Mouse (Mus musculus) lung, postnatal 25 days (tissue): ENCODE results near the gene Pitpnm1.

Experiments used
- DNase-seq: peaks from one replicate; pipeline ENCODE4 v3.0.0; 2022; ENCODE audit warnings: low spot score

Pitpnm1 gene

DNA sequence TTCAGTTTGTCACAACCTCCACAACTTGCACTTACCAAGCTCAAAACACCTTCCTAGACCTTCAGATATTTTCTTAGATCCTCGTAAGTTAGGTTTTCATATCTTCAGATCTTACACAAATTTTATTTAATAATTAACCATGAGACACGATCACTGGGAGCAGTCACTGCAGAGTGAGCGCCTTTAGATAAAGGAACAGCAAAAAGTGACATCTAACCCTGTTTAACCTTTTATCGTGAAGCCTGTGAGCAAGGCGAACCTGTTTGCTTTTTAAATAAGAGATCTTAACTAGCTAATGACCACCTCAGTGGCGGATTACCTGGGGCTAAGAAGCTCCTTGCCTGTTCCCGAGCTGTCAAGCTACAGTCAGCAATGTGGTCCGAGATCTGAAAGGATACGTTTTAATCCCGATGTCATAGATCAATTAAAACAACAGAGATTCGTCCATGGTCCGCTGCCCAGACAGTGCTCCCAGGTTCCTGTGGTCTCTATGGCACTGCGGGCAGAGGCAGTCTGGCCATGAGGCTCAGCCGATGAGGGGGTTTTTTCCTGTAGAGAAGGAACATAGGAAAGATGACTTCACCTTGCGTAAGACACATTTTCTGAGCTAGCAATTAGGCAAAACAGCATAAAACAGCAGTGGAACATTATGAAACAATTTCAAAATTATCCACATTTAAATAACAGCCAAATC, 30.9 kb upstream of the Pitpnm1 start:
- no peak for DNase-seq

DNA sequence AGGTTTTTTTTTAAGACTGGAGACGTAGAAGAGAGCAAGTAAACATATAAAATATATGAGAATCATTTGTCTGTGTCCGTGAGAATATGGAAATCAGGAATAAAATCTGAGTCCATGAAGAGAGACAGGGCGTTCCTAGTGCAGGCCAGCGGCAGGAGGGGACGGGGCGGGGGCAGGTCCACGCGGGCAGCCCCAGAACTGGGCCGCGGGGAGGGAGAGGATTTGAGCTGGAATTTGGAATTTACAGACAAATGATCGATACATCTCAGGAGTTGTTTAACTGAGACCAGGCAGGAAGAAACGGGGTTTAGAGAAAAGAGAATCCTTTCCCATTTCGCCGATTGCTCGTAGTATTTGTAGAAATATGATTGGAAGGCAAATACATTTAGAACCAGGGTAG, 29.5 kb upstream of the Pitpnm1 start:
- DNase-seq: no peak

DNA sequence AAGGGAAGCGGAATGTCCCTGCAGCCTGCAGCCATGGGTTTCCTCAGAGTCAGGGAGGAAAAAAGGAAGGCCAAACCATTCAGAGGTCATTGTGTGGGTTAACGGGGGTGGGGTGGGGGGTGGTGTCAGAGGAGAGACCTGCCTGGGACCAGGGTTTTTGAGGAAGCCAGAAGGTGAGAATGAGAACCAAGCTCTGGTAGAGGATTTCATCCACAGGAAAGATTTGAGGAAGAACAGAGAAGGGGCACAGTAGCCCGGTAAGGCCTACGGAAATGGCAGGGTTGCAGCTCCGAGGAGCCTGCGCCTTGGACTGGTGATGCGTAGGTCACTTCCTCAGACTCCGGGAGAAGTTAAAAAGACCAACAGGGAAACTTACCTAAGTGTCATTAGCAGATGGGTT, 29.0 kb upstream of the Pitpnm1 start:
- no peak for DNase-seq

DNA sequence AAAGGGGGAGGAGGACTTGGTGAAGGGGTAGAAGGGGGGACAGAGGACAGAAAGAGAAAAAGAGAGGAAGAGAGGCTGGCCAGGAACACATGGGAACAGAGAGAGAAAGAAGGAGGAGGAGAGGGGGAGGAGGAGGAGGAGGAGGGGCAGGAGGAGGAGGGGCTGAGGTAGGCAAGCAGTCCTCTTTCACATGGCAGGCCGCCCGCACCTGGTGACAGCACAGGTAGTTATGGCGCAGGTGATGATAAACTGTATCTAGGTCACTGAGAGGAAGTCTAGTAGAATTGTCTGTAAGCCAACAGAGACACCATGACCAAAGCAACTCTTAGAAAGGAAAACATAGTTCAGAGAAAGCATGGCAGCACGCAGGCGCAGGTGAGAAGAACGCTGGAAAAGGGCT, 28.4 kb upstream of the Pitpnm1 start:
- no peak for DNase-seq

DNA sequence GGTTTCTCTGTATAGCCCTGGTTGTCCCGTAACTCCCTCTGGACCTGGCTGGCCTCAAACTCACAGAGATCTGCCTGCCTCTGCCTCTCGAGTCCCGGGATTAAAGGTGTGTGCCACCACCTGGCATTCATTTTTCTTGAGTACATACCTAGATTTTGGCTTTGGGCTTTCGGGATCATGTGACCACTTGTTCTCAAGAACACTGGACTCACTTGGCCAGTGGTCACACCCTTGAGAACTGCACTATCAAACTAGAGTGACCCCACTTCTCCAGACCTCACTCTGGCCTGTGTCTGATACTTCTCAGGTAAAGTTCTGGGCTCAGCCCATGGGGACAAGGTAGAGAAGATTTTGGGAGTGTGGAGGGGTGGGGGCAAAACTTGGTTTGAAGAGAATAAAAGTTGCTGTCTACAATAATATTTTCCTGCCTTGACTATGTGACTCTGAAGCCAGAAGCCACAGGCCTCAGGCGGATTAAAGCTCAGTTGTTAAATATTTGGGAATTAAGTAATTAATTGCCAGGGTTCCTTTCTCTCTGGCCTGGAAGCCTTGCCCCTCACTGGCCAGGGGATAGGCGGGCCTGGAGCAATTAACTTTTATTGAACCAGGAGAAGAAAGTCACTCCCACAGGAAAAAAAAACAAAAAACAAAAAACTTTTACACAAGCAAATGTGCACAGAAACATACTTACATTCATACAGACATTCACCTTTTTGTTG, 26.9 kb upstream of the Pitpnm1 start:
- DNase-seq: no peak

DNA sequence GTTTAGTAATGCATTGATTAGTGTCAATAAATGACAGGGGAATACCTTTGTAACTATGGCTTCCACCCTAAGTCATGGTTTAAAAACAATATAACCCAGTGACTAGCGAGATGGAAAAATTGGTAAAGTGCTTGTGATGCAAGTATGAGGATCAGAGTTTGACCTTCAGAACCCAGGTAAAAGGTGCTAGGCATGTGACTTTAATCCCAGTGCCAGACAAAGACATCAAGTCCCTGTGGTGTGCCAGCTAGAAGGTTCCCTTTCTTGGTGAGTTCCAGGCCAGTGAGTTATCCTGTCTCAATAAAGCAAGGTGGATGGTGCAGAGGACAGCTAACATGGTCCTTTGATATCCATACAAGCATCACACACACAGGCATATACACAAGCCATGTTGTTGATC, 24.3 kb upstream of the Pitpnm1 start:
- DNase-seq: no peak

DNA sequence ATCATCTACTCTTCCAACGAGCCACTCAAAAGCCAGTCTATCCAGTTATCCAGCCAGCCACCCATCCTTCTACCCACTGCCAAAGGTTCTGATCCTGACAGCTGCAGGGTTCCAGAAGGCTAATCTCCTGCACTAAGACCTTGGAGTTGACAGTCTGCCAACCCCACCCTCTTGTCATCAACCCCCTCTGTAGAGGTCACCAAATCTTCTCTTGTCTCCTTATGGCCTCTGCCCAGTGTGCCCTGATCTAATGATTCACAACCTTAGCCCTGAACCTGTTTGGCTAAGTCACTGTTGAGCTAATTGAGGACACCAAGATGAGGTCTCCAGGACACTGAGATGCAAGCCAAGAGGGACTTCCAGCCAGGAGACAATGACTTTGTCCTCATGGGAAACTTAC, 20.2 kb upstream of the Pitpnm1 start:
- DNase-seq: no peak

DNA sequence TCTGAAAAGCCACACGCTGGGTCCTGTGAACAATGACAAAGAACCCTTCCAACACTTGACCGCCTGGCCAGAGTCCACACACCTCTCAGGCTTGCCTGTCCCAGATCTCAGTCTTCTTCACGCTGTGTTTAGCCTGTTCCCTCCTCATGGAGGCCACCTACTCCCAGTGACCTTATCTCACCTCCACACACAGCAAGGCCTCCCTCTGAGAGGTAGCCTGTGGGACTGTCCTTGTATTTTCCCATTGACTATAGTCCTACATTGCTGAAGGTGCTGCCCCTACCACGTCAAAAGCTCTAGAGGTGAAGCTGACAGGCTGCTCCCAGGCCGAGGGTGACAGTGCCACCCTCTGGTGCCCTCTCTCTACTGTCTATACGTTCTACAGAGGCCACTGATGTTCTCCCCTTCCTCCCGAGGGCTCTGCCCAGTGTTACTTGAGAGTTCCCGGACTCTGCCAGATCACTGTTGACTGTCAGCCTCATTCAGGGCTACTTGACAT, 19.2 kb upstream of the Pitpnm1 start:
- DNase-seq: no peak

DNA sequence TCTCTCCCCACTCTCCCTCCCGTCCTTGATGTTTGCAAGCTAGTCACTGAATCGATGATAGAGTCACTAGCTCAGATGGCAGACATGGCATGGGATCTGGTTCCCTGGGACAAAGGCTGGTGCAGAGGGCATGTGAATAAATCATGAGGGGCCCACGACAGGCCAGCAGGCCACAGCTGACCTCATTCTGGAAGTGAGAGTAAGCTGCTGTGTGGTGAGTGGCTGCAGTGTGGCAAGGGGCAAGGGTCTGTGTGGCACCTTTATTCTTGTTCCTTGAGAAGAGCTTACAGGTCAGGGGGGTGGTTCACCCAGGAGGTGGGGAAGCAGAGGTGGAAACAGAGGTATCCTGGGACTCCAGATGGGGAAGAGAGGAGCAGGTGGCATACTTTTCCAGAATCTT, 18.4 kb upstream of the Pitpnm1 start, which contains the start of gene Cabp2:
TSS of gene Cabp2 (plus strand) at position 185 of the 400 bp plus-strand sequence.
- no peak for DNase-seq

DNA sequence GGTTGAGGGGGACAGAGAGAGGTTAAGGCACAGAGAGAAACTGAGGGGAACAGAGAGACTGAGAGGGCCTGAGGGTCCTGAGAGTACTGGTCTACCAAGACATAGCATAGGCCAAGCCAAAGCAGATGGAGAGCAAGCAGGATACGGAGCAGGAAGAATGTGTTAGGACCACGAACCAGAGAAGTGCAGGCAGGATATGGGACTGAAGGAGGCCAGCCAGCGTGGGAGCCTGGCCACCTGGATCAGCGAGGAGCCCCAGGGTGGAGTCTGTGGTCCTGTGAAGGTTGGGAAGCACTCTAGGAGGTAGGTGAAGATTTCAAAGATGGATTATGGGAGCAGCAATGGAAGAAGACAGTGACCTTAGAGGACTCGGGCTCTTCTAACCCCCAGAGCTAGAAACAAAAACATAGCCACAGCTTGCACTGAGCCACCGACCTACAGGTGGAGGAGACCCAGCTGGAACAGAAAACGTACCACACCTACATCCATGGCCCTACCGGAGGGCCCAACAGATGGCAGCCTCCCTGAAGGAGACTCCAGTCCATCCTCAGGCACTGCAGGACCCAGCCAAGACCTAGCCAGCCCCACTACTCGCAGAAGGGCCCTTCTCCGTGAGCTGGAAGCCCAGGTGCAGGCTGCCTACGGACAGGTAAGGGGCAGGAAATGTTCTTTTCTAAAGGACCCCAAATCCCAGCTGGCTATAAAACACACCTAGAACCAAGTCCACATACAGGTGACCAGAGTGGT, 17.4 kb upstream of the Pitpnm1 start:
- DNase-seq: no peak

DNA sequence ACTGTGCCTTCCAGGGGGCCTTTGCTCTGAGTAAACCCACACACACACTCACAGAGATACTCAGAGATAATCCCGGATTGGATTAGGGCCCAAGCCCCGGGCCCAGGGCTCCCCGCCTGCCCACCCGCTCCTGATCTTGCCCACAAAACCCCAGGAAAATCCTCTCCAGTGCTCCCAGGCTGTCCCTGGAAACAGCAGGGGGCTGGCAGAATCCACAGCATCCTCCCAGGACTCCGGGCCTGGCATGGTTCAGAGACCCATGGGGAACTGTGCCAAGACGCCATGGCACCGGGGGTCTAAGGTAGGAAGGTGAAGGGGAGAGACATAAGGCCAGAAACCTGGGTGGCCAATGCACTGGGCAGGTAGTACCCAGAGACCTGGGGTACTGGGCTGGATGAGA, 16.5 kb upstream of the Pitpnm1 start:
- DNase-seq: no peak

DNA sequence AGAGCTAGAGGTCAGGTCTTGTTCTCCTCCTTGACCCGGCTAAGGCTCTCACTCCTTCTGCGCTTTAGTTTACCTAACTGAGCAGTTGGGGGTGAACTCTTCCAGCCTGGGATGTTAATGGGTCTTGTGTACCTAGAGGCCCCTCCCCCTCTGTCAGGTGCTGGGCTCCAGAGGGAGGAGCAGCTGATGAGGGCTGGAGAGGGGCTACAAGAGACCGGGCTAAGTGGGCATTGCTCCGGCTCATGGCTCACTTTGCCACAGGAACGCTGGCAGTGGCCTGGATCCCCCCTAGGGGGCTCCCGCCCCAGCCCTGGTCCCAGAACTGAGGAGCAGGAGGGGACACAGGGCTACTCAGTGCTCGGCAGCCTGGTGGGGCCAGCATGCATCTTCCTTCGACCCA, 16.0 kb upstream of the Pitpnm1 start:
- no peak for DNase-seq

DNA sequence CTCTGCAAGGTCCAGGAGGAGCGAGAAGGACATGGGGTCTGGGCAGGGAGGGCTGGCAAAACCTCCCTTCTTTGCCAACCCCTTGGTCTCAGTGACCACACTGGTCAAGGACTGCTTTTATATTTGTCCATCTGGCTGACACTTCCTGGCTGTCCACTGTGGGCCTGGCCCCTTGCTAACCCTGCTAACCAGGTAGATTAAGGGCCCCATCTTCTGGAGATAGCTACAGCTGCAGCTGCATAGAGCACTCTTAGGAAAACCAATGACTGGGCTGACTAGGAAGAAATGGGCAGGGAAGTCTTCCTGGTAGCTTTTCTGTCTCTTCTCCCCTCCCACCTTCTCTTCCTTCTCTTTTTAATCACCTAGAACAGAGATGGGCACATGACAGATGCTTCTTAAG, 14.8 kb upstream of the Pitpnm1 start:
- DNase-seq: no peak

DNA sequence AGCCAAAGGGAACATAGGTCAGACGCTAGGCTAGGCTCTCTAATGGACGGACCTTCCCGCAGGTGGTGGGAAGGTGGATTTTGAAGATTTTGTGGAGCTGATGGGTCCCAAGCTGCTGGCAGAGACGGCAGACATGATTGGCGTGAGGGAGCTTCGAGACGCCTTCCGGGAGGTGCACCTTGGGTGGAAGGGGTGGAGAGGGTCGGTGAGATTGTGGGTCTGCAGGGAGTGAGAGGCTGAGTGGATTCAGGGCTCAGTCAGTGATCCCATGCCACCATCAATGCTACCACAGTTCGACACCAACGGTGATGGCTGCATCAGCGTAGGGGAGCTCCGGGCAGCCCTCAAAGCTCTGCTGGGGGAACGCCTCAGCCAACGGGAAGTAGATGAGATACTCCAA, 13.6 kb upstream of the Pitpnm1 start:
- no peak for DNase-seq

DNA sequence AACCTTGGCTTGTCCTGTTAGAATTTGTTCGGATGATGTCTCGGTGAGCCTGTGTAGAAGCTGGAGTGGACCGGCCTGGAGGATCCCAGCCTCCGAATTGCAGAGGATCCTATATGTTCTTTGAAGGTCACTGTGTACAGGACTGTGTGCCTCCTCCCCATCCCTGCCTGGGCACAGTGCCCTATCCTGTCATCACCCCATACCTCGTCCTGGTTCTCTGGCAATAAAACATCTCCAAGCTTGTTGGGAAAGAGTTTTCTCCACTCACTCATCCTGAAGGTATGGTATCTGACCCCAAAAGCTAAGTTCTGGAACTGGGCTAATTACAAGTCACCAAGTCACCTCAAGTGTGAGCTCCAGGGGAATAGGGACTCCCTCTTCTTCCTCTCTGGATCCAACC, 12.7 kb upstream of the Pitpnm1 start:
- no peak for DNase-seq

DNA sequence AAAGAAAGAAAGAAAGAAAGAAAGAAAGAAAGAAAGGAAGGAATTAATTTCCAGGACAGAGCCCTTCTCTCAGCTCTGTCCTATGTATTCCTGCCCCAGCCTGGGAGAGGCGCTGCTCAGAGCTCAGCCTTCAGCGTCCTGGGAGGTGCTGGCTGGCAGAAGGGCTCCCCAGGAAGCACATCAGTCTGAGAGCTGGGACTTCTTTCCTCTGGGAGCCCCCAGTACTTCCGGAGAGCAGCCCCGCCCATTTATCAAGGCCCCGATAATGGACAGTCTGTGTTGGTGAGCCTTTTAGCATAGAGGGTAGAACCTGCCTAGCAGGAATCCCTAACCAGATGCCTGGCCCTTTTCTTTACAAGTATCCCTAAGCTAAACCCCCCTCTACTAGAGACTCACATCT, 11.7 kb upstream of the Pitpnm1 start:
- no peak for DNase-seq

DNA sequence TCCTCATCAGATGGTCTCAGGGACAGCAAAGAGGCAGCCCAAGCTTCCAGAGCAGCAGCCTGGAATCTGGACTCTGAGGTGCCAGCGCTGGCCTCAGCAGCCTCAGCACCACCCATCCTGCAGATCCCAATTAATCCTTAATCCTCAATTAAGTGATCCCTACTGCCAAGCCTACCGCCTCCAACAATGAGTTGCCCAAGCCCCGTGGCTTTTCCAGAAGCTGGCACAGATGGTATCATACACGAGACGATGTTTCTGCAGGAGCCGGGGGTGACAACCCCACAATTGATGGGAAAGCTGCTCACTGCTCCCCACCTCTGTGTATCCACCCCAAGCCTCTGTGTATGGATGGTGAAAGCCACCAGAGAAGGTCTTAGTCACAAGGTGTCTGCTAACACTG, 10.7 kb upstream of the Pitpnm1 start:
- no peak for DNase-seq

DNA sequence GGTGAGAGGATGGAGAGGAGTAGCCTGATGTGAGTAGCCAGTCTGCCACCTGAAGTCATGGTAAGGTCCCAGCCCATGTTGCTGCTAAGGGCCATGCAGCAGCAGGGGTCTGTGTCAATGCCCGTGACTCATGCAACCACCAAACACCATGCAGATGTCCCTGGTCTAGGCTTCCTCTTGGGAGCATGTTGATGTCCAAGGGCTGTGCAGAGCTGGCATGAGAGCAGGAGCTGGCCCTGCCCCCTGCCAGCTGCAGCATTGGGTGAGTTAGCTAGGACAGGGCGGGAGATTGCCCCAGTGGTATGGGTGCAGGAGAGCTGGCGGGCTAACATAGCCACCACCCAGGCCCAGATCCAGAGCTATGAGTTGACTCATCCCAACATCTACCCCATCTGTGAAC, 9.4 kb upstream of the Pitpnm1 start:
- DNase-seq: no peak

DNA sequence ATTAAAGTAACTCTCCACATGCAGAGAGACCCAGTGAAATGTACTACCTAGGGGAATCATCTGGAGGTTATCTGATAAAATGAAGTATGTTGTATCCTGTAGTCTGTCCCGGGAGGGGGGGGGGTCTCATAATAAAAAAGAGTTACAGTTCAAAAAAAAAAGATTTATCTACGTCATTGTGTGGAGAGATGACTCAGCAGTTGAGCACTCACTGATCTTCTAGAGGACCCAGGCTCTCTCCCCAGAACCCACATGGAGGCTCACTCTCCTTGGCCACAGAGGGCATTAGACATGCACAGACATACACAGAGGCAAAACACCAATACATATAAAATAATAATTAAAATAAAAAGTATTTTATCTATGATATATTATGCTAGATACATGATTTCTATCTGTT, 8.4 kb upstream of the Pitpnm1 start:
- DNase-seq: no peak

DNA sequence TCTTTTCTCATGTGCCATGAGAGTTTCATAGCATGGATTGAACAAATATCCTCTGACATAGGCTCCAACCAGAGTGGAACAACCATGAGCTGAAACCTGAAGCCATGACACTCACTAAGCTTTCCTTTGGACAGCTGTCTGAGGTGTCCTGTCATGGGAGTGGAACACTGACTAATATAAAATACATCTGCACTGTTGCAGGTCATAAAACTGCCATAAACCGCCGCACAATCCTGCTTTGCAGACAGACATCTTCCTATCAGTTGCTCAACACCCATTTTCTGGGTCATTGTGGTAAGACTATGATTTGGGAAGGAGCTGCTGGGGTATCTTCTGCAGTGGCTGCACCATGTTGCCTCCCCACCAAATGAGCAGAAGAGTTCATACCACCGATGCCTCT, 7.0 kb upstream of the Pitpnm1 start:
- no peak for DNase-seq

DNA sequence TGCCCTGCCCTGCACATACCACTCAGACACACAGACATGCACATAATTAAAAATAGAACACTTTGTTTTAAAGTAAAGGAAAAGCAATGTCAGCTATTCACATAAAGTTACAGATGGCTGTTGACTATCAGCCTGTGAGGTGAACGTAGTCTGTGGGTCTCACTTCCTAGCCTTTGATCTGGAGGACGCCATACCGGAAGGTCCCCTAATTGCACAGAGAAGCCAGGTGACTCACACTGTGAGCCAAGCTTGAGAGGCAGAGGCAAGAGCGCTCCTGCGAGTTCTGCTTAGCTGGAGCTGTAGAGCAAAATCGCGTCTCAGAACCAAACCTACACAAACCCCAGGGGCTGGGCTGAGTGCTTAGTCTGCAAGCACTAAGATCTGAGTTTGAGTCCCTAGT, 6.0 kb upstream of the Pitpnm1 start:
- DNase-seq: peak; percentile 18

DNA sequence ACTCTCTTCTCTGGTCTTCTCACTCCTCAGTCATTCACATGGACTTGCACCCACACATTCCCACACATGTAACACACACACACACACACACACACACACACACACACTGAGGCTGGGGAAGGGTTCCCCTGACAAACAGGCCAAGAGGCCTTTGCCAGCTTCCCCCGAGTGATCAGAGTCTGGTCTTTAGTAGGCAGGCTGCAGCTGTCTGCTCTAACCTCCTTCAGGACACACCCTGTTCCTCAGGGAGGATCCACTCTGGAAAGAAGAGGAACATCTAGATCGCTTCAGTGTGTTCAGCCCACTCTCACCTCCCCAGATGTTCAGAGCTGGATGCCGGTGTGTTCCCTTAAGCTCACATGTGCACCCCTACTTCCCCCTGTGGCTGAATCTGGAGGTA, 5.5 kb upstream of the Pitpnm1 start:
- DNase-seq: no peak

DNA sequence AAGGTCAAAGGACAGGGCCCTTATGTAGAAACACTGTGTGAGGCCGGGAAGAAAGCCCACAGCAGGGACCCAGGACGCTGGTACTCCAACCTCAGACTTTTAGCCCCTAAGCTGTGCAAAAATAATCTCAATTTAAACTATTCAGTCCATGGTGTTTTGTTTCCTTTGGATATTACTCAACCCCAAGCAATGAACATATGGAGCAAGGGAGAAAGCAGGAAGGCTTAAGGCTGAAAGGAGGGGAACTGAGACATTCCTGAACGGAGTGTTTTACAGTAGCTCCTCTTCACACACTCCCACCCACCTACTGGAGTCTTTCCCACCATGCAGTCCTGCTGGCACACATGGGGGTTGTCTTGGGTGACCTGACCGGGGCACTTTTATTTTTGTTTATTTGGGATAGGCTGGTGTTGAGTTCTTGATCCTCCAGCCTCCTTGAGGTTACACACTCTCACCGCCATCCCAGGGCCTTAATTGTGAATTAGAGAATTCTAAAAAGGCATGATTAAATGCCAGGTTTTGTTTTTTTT, 5.0 kb upstream of the Pitpnm1 start:
- no peak for DNase-seq
